Mouse (Mus musculus): ENCODE data around the gene Nxpe3. TPM values are rescaled to one million over a fixed set of nuclear protein-coding genes. Genes with fewer than 3 reads are reported as not detected.

Gene Nxpe3
- total RNA-seq, 2 experiments from 2014 or later = 0.12 to 0.48 TPM

DNA sequence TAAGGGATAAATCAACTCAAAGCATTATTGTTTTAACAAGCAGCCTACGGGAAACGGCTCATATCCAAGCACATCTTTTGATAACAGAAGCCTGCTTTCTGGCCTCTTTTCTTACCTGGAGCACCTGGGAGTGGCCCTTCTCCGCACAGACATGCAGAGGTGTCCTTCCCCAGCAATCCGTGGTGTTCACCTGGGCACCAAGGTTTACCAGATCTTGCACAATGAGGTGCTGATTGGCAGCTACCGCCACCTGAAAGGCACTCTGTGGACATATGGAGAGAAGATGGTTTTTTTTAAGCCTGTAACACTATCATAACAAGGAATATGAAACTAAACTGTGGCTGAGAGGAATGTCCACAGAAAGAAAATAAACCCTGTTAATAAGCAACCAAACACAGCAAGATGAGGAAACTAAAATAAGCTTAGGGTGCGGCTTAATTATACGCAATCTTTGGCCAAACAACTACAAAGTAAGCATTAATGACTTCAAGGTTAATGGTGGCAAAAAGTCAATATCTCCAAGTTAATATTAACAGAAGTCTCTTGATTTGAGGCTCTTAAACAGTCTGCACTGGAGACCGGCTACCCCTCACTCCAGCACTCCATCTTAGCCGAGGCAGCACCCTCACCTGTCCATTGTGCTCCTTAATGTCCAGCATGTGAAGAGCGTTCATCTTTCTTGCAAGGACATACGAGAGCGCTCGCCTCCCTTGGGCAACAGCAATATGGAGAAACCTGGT, 78.7 kb downstream of the Nxpe3 start:
- intact Hi-C loops (cut with DNase I) = no loop called here
- no peak for DNase-seq

DNA sequence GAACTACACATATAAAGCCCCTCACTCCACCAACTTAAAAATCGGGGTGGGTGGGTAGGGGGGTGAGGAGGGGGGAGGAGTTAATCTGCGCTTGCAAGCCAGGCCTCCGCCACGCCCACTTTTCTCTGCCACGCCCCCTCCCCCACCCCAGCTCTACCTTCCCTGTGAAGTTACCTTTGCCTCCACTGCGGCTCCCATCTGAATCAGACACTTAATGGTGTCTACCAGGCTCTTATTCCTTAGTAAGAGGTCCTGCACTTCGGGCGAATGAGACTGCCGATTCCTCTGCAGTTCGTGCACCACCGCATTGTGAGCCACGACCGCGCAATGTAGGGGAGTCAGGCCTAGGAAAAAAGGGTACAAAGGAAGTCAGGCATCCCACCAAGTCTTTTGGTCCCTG, 79.6 kb downstream of the Nxpe3 start:
- no peak for DNase-seq
- intact Hi-C loops (cut with DNase I) = no loop called here

DNA sequence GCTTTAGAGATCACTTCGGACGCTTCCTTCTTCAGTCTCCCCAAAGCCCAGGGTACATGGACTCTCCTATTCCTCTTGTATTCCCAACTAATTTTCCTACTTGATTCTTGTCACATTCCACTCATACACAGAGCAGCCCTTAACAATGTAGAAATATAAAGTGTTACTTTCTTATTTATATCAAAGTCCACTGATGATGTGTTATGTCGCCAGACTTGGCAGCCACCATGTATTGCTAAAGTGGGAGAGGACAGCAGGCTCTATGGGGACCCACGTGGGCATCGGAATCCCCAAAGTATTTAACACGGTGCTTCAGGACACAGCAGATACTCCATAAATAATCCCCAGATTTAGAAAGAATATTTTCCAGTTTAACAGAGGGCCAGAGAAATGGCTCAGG, 80.4 kb downstream of the Nxpe3 start:
- DNase-seq = no peak
- intact Hi-C loops (cut with DNase I) = no loop called here

DNA sequence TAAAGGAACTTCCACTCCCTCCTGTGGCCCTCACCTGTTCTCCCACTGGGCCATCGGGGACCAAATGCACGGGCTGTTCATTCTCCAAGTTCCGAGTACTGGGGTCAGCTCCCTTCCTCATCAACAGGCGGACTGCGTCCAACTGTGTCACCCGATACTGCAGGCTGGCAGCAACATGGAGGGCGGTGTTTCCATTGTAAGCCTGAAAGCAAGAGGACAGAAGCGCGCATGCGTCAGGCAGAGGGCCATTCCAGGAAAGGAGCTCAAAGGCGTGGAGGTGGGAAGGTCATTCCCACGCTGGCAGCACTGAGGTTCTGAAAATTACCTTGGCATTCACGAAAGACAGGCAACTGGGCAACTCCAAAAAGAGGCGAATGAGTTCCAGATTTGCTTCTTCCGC, 81.2 kb downstream of the Nxpe3 start:
- intact Hi-C loops (cut with DNase I) = no loop called here
- DNase-seq = no peak

DNA sequence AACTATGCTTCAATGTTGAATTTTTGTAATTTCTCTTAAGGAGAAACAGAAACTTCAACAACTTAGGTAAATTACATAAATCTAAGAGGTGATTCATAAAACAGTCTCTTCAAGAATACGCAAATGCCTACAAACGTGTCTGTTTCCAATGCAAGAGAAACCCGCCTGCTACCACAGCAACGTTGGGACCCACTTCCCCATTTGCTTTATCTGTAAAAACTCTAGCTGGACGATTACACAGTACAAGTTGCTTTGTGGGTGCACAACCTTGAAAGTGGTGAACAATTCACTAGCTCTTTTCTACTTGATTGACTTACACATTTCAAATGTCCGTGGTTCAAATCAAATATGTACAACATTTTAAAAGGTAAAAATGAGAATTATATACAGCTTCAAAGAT, 83.3 kb downstream of the Nxpe3 start:
- intact Hi-C loops (cut with DNase I) = no loop called here
- no peak for DNase-seq

DNA sequence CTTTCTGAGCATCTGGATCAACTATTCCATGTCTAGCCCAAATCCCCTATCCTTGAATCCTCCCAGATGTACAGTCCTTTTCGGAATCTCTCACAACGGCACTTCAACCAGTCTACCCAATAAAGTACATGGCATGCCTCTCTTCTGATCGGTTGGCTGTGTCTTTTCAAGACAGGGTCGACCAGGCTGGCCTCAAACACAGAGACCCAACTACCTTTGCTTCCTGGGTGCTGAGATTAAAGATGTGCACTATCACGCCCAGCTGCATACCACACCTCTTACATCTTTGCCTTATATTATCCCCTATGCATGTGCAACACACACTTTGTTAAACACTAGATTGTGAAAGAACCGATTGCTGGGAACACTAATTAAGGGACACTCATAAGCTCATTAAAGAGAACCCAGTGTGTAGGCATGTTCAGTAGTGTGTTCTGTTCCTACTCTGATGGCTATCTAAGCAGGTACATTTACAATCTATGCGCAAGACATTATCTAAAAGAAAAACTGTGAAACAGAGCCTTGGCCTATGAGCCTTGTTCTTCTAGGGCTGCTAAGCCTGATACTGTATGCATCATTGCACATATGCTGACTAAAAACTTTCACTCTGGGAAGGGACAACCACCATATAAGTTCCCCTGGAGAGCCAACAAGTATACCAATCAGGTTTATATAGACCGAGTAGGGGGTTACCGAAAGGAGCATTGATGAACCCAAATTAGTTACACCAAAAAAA, 85.1 kb downstream of the Nxpe3 start:
- DNase-seq = no peak
- intact Hi-C loops (cut with DNase I) = no loop called here

DNA sequence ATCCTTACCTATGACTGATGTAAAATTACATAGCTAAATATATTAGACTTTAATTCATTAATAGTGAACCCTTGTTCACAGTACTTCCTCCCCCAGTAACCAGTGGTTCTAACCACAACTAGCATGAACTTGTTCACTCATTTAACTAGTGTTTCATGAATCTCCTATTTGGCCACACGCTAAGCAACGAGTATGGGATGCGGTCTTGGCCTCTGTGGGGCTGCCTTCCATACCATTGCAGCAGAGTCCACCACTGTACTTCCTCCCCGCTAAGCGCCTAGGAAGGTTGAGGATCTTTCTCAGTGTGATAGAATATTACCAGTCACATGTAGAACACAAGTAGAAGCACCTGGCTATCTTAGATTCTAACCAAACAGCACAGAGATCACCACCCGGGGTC, 85.7 kb downstream of the Nxpe3 start:
- DNase-seq = no peak
- intact Hi-C loops (cut with DNase I) = no loop called here

DNA sequence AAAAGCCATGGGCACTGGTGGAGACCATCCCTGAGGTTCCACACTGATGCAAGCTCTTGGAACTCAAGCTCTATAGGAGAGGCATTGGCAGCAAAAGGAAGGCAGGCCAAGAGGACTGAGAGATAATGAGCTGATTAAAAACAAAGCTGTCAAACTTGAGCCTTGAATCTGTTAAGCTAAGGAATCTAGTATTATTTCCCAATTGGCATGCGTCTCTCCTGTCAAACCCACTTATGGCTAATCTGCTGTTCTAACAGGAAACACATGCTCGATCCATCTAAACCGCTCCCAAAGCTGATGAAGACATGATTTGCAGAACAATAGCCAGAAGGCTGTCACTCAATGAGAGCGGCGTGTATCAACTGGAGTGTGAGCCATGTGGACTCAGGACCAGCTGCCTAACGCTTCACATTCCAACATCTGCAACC, 87.6 kb downstream of the Nxpe3 start:
- intact Hi-C loops (cut with DNase I) = no loop called here
- no peak for DNase-seq

DNA sequence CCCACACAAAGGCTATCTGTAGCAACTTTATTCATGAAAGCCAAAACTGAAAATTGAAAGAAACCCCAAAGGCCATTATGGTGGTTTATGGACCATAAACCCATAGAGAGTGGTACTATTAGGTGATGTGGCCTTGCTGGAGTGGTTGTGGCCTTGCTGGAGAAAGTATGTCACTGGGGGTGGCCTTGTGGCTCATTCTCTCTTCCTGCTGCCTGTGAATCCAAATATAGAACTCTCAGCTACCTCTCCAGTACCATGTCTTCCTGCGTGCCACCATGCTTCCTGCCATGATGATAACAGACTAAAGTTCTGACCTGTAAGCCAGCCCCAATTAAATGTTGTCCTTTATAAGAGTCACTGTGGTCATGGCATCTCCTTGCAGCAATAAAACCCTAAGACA, 90.3 kb downstream of the Nxpe3 start:
- intact Hi-C loops (cut with DNase I) = no loop called here
- no peak for DNase-seq

DNA sequence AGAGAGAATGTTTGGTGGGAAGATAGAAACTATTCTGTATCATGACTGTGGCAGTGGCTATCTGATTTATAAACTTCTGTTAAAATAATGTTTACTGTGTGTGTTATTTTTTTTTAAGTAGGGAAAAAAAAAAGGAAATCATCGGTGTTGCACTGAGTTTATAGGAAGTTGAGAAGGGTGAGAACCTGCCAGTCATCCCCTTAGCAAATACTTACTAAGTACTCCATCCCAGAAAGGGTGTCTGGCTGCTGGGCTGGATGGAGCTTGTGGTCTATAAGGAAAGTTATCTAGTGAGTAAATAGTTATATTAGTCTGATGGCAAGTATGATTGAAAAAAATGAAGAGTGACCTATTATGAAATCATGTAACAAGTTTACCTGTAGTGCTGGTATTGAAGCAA, 93.5 kb downstream of the Nxpe3 start:
- DNase-seq = no peak
- intact Hi-C loops (cut with DNase I) = no loop called here

DNA sequence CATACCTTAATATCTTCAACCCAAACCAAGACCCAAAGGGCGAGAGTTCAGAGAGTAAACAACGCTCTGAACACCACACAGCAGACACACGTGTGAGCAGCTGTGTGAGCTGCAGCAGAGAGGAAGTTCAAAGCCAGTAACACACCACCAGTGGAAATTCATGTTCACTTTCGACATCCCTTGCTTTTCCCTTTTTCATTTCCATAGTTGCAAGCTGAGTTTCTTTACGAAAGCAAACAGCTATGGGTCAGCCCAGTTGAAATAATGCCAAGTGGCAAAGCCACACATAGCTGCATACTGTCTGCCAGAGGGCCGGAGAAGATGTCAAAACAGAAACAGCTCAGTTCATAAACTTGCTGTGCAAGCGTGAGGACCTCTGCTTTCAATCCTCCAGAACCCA, 96.2 kb downstream of the Nxpe3 start:
- intact Hi-C loops (cut with DNase I) = no loop called here
- no peak for DNase-seq

DNA sequence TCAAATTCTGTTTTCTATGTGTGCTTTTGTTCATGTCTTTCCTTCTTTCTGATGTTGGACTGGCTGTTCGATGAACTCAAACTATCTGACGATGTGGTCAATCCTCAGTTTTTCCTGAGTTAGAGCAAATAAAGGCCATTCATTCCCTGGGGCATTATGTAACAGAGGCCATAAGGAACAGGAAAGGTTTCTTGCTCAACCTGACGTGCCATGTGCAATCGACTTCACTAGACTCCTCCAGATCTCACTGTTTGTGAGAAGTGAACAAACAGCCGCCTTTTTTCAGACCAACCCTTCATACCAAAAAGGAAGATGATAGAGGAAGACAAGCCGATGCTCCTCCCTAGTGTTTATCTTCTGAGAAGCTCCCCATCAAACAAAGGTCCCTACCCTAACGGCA, 104.8 kb downstream of the Nxpe3 start:
- no peak for DNase-seq
- intact Hi-C loops (cut with DNase I) = no loop called here

Other genes starting within 250 kb of the Nxpe3 start
- 1 to 10 TPM in 1 of 2 experiments, under 1 TPM in 1; 0.76 to 1.4 TPM for gene Nfkbiz, start 56.4 kb downstream of the Nxpe3 start, total RNA-seq (2021)
- 1 to 10 TPM; 4.4 to 5.1 TPM for gene Cep97, start 39.6 kb upstream of the Nxpe3 start, total RNA-seq (2021)
- 100 to 1,000 TPM; 498 to 600 TPM for gene Rpl24, start 71.0 kb upstream of the Nxpe3 start, total RNA-seq (2021)
- 1 to 10 TPM; 9.1 to 9.6 TPM for gene Zbtb11, start 78.6 kb upstream of the Nxpe3 start, total RNA-seq (2021)
- 10 to 100 TPM; 44.4 to 51.0 TPM for gene Pcnp, start 134.5 kb upstream of the Nxpe3 start, total RNA-seq (2021)
- gene Trmt10c, start 142.5 kb upstream of the Nxpe3 start, total RNA-seq (2021) = 1 to 10 TPM; 7.3 to 9.9 TPM
- 10 to 100 TPM; 10.4 to 11.3 TPM for gene Senp7, start 153.1 kb upstream of the Nxpe3 start, total RNA-seq (2021)